Mouse (Mus musculus) spleen, adult 2 months (tissue): ENCODE results near the gene Rb1. TPM values are rescaled to one million over a fixed set of nuclear protein-coding genes. Genes with fewer than 3 reads are reported as not detected.

Source experiments
- DNase-seq, 2 experiments: peaks; one replicate each; pipeline versions ENCODE4 v3.0.0 to v3.0.0-alpha.2; 2012 to 2021; ENCODE audit warnings: low spot score in 2 of 2, low read depth in 1 of 2
- H3K27ac ChIP-seq: fragments of 200-500 bp; 2 replicates; pipeline ENCODE4 v1.5.1; 2012; ENCODE audit warnings: low read length, inconsistent platforms; ENCODE audit not compliant: insufficient read depth
- H3K27me3 ChIP-seq: fragments of 200-500 bp; 2 replicates; pipeline ENCODE4 v1.6.1; 2012; ENCODE audit warnings: mild to moderate bottlenecking, moderate library complexity, low read length, inconsistent platforms; ENCODE audit not compliant: control insufficient read depth, insufficient read depth
- H3K36me3 ChIP-seq: fragments of 200-500 bp; 2 replicates; pipeline ENCODE4 v1.6.1; 2012; ENCODE audit warnings: mild to moderate bottlenecking, low read length, inconsistent platforms; ENCODE audit not compliant: control insufficient read depth, insufficient read depth
- H3K4me1 ChIP-seq: fragments of 200-500 bp; 2 replicates; pipeline ENCODE4 v1.6.1; 2011; ENCODE audit warnings: inconsistent platforms; ENCODE audit not compliant: control insufficient read depth, insufficient read depth, insufficient read length
- H3K4me3 ChIP-seq: fragments of 200-500 bp; 2 replicates; pipeline ENCODE4 v1.5.1; 2011; ENCODE audit warnings: mild to moderate bottlenecking, inconsistent platforms; ENCODE audit not compliant: insufficient read depth, insufficient read length; ENCODE audit errors: extremely low read depth
- CTCF ChIP-seq: fragments of 200-500 bp; IDR thresholded peaks from 2 replicates; pipeline ENCODE4 v1.5.1; 2011; ENCODE audit warnings: mild to moderate bottlenecking, inconsistent platforms; ENCODE audit not compliant: insufficient read depth, insufficient read length, insufficient replicate concordance; ENCODE audit errors: extremely low read depth
- POLR2A ChIP-seq: fragments of 200-500 bp; IDR thresholded peaks from 2 replicates; pipeline ENCODE4 v1.6.1; 2011; ENCODE audit warnings: low read depth, low read length, inconsistent platforms
- WGBS: fragments of 180-500 bp; shearing (Covaris S2); methylation state at CpG from one replicate; pipeline ENCODE4 v1.1.7; 2018; 5-methylcytosine and 5-hydroxymethylcytosine counted together
- polyA plus RNA-seq: library from polyadenylated mRNA; depleted of rRNA; stranded (reverse); fragments of >200 nt; gene quantifications from 2 replicates; pipeline ENCODE4 v1.2.3, GENCODE M21; 2012; rRNA removed

The Rb1 gene
- 4.5 and 5.2 TPM in 2 replicates for polyA plus RNA-seq

DNA sequence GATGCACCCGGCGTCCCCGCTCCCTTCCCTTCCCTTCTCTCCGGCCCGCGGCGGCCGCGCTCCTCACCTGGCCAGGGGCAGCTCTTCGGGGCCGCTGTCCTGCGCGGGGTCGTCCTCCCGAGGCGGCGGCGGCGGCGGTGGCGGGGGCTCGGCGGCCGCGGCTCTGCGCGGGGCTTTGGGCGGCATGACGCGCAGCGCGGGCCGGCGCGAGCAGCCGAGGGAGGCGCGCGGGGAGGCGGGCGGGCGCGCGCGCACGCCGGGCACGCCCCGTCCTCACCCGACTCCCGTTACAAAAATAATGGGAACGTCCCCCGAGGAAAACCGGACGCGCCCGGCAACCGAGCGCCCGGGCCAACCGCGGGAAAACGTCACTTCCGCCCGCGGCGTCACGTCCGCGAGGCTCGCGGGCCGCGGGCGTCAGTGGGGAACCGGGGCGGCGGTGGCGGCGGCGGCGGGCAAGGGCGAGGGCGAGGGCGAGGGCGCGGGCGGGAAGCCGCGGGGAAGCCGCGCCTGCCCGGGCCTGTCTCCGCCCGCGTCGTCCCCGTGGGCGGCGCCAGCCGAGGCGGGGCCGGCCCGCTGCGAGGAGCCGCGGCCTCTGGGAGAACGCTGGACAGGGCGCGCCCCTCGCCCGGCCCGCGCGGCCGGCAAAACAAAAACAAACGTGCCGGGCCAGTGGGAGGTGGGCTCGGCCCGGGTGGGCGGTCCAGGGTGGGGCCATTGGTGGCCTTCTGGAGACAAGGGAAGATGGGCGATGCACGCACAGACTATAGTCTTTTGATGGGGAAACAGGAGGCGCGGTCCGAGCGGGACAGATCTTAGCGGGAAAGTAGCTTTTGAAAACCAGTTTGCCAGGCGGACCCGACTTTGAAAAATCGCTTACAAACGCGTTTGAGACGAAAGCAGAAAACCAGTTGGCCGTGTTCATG is at the start of gene Rb1:
TSS of gene Rb1 (minus strand) at position 367 of the 926 bp plus-strand sequence.
- peak; percentile 27; the same call in 1 of the 2 replicates for TF ChIP-seq POLR2A
- TF ChIP-seq CTCF, result no peak
- Histone ChIP-seq H3K27ac (peak within 1 kb of the TSS; percentile 88), H3K36me3 (peaks cover 1% of the 10 kb centered on the region; the same call in 1 of the 2 replicates), H3K4me1 (no peaks in the 10 kb centered on the region), H3K27me3 (no peaks in the 10 kb centered on the region), H3K4me3 (peak within 1 kb of the TSS; percentile 74)
- DNase-seq, result peak in 1 of 2 experiments; percentile 79
- WGBS, result under 1% methylated on average over 117 of the region's 135 CpGs

DNA sequence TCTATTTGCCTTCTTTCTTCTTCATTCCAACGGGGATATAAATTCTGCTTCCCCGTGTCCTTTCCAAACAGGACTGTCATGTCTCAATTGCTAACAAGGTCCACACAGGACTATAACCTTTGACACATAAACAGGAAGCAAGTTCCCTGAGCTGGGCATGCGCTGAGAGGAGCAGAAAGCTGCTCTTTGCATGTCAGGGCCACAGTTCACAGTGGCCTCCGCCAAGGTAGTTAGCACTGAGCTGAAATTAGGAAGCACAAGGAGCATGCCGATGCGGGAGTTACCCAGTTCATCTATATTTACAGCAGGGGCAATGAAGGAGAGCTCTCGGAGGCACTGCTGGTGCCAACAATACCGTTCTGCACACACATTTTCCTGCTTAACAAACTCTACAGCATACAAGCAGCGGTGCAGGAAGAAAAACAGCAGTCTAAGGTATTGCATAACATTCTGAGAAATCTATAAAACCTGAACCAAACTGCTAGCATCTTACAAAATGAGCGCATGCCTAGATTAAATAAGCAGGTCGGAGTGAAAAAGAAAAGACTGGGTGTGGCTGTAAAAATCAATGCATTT is 48.8 kb upstream of the Rb1 start:
- H3K4me3 ChIP-seq, result no peak overlapping the region
- H3K27ac ChIP-seq, result no peak overlapping the region
- DNase-seq, result no peak
- TF ChIP-seq POLR2A (no peak), CTCF (no peak)
- no peaks in the 10 kb centered on the region for H3K27me3 ChIP-seq
- peaks cover 2% of the 10 kb centered on the region; the same call in 1 of the 2 replicates for H3K4me1 ChIP-seq
- 79% methylated on average over 11 of the region's 11 CpGs for WGBS
- peaks cover 32% of the 10 kb centered on the region for H3K36me3 ChIP-seq

DNA sequence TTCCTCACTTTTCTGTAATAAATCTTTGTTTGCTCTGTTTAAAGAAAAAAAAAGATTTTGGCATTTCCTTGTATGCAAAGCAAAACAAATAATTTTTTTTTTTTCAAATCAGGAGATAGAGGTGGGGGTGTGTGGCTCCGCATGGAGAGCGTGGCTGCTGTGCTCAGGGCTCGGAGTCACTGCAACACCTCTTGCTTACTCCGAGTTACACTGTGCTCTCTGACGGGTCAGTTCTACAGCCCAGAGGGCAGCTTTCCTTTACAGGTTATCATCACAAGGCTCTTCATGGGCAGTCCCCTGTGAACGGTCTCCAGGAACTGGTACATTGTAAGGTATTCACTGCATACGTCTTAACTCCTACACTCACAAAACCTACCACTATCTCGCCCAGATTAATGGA is 48.0 kb upstream of the Rb1 start:
- 88% methylated on average over 8 of the region's 8 CpGs for WGBS
- no peak for DNase-seq
- H3K4me1 ChIP-seq, result peaks cover 2% of the 10 kb centered on the region; the same call in 1 of the 2 replicates
- no peak for TF ChIP-seq CTCF
- no peak for TF ChIP-seq POLR2A
- no peak overlapping the region for H3K27ac ChIP-seq
- peaks cover 29% of the 10 kb centered on the region for H3K36me3 ChIP-seq
- no peaks in the 10 kb centered on the region for H3K27me3 ChIP-seq
- H3K4me3 ChIP-seq, result no peak overlapping the region

DNA sequence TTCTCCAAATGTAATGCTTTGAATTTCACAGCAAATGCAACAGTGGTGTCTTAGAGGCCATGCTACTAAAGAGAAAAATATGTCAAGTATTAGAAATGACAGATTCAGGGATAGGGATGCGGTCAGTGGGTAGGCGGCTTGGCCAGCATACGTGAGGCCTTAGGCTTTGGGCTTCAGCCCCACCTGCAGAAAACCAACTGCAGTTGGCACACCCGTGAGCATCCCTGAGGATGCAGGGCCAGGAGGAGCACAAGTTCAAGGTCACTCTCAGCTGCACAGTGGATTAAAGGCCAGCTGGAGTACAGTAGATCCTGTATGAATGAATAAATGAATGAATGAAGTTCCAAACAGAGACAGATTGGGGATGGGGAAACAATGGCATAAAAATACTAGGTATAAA is 47.4 kb upstream of the Rb1 start:
- Histone ChIP-seq H3K4me3 (no peak overlapping the region), H3K27ac (no peak overlapping the region), H3K27me3 (no peaks in the 10 kb centered on the region), H3K4me1 (peaks cover 2% of the 10 kb centered on the region; the same call in 1 of the 2 replicates), H3K36me3 (peaks cover 30% of the 10 kb centered on the region)
- TF ChIP-seq POLR2A, result no peak
- TF ChIP-seq CTCF, result no peak
- DNase-seq, result no peak
- 90% methylated on average over 4 of the region's 4 CpGs for WGBS

DNA sequence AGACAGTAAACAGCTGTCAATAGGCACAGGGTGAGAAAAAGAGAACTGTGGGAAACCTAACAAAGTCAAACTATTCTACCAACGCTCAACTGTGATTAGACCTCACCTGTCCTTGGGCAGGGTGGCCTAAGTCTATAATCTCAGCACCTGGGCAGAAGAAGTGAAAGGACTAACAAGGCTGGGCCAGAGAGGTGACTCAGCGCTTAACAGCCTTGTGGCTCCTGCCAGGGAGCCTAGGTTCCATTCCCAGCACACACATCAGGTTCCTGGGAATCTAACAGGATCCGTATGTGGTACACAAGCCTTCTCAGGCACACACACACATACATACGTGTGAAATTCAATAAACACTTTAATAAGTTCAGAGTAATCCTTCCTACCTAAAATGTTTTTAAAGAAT is 46.0 kb upstream of the Rb1 start:
- peaks cover 37% of the 10 kb centered on the region for H3K36me3 ChIP-seq
- TF ChIP-seq CTCF (no peak), POLR2A (no peak)
- H3K4me1 ChIP-seq, result no peaks in the 10 kb centered on the region
- no peak overlapping the region for H3K27ac ChIP-seq
- WGBS, result 95% methylated on average over 4 of the region's 4 CpGs
- no peak for DNase-seq
- no peak overlapping the region for H3K4me3 ChIP-seq
- H3K27me3 ChIP-seq, result no peaks in the 10 kb centered on the region

DNA sequence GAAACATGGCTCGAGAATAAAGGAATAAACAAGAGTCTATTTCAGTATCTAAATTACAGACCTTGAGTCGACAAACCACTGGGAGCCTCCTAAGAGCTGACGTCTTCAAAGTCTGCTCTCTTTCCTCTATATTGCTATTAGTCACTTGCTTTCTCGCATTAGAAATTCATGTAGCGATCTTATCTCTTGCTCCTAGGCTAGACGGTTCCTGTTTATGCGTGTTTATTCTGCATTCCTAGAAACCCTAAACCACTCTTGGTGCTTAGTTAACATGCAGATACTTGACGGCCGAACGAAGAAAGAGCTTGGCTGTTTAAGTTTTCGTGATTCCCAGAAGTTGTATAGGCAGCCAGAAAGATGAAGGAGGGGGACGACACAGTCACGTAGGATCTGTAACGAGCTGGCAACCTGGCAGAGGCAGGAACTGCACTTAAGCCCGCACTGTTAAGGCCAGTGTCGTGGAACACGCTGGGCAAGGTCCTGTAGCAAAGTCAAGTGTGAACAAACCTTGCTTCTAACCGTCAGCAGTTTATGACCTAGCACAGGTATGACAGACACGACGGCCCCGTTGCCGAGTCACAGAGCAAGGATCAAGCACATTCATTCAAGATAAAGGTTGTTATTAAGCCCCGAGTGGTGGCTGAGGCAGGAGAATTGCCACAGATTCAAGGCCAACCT is 45.2 kb upstream of the Rb1 start:
- no peak for DNase-seq
- Histone ChIP-seq H3K27me3 (no peaks in the 10 kb centered on the region), H3K36me3 (peaks cover 41% of the 10 kb centered on the region), H3K4me1 (no peaks in the 10 kb centered on the region), H3K4me3 (no peak overlapping the region), H3K27ac (no peak overlapping the region)
- WGBS, result 85% methylated on average over 23 of the region's 23 CpGs
- no peak for TF ChIP-seq POLR2A
- no peak for TF ChIP-seq CTCF
